Mouse (Mus musculus) CD4-positive, CD25-positive, alpha-beta regulatory T cell, adult 2 months (primary cell): ENCODE measurements around the gene Kcnk5.

Source experiments
- DNase-seq: peaks from one replicate; pipeline ENCODE4 v3.0.0-alpha.2; 2012; ENCODE audit warnings: low read depth, low spot score

Kcnk5 gene

DNA sequence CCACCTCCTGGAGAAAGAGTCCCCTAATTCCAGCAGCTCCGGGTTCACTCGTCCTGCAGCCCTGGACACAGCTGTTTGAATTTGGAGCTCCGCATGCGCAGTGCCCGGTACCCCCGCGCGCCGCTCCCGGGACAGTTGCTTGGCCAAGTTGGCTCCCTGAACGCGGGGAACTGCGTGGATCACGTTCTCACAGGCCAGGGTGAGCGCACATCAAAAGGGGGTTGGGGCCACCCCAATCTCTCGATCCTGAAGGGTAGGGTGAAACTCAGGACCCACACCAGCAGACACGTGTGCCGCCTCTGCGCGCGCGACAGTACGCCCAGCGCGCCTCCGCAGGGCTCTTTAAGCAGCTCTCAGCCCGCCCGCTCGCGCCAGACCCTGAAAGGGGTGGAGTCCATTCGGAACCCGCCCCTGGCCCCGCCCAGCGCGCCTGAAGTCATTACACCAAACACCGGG, at the start of gene Kcnk5:
Gene Kcnk5 (minus strand): TSS at position 344 of the 456 bp plus-strand sequence.
- peak; percentile 91 for DNase-seq

DNA sequence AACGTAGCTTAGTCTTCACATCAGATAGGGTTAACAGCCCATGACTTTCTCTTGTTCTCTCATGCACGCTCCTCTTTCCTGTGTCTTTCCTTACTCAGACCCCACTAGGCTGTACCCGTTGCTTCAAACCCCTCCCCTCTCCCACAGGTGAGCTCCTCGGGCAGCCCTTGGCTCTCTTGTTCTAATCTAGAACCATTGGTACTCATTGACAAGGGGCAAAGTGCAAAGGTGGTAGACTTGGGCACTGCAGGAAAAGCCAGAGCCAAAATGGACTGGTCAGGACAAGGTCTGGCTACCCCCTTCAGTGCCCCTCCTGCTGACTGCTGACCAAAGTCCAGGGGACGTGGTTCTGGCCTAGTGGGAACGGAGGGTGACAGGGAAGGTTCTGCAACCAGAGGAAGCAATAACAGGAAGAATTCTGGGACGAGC, 48.5 kb upstream of the Kcnk5 start:
- DNase-seq: no peak

DNA sequence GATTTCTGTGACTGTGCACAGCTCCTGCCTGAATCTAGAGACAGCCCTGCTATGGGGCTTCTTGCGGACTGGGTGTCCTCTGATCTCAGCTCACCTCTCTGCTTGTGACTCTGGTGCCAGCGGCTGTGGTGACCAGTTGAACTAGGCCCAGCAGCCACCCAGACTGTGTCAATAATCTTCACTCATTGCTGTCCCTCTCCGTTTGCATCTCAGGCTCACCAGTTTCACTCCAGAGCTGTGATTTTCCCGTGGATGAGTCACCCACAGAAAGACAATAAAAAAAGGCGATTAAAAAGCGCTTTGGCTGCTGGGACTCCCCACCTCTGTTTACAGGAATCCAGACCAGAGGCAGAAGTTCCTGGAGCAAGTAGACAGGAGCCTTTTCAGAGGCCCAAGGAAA, 47.8 kb upstream of the Kcnk5 start:
- no peak for DNase-seq

DNA sequence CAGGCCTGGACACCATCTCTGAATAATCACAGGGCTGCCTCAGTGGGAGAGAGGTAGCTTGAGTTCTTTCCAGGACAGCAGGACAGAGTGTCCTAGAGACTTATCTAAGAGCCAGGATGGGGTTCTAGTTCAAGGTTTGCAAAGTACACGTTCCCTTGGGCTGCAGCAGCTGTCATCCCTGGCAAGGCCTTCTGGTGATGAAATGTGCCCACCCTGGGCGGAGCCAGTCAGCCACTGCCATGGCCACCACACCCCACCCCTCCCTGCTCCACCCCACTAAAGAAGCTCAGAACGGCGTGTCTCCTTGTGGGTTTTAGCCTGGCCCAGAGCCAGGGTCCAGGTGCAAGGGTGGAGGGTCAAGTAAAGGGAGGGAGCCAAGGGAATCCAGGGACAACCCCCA, 46.7 kb upstream of the Kcnk5 start:
- no peak for DNase-seq

DNA sequence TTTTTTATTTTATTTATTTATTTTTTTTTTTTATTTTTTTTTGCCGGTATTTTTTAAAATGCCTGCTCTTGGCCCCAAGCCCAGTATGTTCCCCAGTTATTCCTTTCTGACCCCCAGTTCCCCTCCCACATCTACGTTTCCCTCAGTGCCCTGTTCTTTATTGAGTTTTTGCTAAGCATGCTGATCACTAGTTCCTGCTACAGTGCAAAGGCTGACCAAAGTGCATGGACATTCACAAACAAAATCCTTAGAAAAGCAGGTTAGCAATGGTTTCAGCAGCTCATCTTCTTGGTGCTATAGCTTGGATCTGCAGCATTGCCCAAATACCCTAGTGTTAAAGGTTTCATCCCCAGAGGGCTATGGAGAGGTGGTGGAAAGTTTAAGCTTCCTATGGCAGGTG, 45.4 kb upstream of the Kcnk5 start:
- DNase-seq: no peak

DNA sequence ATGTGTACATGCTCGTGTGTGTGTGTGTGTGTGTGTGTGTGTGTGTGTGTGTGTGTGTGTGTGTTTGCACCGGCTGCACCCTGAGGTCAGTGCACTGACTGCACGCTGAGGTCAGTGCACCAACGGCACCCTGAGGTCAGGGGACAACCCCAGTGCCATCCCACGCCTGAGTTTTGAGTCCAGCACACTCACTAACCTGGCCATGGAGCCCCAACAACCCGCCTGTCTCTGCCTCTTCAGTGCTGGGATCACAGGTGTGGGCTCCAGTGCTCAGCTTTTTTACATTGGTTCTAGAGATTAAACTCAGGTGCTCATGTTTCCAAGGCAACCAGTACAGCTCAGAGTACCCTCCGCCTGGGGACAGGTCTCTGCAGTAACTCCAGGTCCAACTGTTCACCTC, 44.9 kb upstream of the Kcnk5 start:
- no peak for DNase-seq

DNA sequence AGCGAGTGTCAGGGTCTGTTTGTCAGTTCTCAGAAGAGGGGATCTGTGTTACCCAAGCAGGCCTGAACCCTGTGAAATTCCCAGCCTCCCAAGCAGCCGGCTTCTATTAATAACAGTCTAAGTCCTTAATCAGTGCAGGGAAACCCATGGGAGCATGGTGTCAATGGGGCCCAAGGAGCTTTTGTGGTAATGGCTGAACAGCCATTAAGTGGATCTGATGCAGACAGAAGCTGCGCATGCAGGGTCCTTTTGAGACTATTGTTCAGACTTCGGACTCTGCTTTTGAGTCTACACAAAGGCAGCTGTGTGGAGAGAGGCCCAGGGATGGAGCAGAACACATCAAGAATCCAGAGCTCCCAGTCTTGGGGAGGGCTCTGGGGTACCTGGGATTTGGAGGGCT, 43.9 kb upstream of the Kcnk5 start:
- no peak for DNase-seq

DNA sequence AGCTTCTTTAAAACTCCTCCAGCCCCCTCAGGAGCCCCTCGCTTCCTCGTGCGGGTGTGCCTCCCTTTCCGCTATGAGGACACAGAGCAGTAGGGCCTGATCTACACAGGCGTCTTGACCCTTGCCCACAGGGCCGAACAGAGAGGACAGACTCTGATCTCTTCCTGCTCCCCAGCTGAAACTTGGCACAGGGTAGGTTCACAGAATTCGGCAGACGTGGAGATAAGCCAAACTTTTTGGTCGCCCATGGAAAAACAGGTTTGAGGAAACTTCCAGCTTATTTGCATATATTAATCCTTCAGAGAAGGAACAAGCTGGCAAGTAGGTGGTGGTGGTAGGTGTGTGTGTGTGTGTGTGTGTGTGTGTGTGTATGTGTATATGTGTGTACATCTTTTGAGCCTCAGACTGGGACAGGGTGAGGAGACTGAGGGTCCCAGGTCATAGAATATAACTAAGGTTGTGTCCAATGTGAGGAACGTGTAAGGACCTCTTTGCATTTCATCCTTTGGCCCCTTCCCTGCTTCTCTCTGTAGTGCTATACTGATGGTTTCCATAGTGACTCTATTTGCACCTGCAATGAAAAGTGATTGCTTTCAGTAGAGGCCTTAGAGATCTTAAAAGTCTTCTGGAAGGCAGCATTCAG, 43.1 kb upstream of the Kcnk5 start:
- DNase-seq: no peak

DNA sequence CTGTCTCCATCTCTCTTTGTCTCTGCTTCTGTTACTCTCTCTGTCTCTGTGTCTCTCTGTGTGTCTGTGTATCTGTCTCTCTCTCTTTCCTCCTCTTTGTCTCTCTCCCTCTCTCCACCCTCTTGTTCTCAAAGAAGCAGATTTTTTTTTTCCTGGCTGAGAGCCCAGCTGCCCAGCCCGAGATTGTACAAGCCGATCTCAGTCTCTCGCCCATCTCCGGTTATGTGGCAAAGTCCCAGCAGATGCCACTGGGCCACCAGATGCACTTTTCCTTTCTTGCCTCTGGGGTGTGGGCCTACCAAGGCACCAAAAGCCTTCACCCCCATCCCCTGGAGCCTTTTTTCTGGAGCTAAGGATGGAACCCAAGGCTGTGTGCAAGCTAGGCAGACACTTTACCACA, 42.6 kb upstream of the Kcnk5 start:
- DNase-seq: no peak

DNA sequence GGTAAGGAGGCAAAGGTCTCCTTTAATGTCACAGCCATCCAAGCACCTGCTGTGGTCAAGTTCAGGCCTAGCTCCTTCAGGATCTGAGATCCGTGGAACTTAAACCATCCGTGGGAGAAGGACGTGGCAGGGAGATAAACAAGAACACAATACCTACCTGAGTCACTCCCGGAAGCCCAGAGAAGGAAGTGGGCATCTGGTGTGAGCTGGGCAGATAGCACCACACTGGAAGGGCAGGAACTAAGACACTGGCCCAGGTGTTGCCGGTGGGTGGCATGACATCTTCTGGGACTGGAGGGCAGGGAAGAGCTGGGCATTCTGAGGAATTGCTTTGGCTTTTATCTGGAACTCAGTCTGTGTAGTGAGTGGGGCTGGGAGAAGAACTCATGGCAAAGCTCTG, 41.6 kb upstream of the Kcnk5 start:
- DNase-seq: no peak

DNA sequence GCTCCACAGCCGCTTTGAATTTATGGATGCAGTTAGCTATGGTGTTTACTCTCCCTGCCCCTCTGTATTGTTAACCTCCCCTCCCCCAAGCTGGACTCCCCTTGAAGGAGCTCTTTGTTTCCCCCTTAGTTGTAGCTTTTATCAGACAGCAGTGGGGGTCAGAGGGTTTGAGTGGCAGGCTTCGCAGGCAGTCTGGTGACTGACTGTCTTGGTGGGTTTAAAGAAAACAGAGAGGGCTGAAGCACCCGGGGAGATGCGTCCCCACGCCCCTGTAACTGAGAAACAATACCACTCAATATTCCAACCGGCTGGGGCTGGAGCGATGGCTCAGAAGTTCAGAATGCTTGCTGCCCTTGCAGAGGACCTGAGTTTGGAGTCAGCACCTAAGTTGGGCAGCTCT, 39.5 kb upstream of the Kcnk5 start:
- DNase-seq: no peak

DNA sequence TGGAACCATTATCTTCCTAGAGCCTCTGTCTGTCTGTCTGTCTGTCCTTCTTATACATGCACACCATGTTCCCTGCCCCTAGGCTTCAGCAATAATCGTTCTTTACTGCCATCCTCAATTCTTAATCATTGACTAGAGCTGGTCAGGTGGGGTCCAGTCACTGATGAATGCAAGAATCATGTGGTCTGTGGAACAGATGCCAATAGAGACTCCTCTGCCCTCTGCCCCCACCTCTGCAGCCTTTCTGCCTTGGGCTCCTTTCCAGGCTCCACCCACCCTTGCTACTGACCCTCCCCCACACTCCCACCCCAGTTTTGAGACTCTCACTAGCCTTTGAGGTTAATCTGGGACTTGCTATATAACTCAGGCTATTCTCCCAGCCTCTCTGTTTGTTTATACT, 38.2 kb upstream of the Kcnk5 start:
- DNase-seq: no peak

DNA sequence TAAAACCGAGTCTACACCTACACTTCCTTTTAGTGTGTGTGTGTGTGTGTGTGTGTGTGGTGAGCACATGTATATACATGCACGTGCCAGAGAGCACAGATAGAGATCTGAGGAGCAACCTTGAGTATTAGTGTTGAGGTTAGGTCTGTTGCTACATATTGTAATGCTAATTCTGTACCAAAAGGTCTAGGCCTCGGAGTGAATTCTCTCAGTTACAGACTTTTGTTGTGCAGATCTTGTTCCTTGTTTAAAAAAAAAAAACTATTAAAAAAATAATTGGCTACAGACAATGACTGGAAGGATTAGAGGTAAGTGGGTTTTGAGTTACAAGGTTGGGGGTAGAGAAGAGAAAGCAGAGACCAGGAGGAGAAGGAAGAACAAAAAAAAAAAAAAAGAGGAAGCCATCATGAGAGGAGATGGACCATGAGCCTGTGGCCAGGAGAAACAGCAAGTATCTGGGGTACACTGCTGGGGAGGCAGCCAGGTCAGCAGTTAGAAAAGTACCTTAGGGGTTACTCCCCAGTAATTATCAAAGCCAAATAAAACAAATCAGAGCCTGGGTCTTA, 35.8 kb upstream of the Kcnk5 start:
- DNase-seq: no peak

DNA sequence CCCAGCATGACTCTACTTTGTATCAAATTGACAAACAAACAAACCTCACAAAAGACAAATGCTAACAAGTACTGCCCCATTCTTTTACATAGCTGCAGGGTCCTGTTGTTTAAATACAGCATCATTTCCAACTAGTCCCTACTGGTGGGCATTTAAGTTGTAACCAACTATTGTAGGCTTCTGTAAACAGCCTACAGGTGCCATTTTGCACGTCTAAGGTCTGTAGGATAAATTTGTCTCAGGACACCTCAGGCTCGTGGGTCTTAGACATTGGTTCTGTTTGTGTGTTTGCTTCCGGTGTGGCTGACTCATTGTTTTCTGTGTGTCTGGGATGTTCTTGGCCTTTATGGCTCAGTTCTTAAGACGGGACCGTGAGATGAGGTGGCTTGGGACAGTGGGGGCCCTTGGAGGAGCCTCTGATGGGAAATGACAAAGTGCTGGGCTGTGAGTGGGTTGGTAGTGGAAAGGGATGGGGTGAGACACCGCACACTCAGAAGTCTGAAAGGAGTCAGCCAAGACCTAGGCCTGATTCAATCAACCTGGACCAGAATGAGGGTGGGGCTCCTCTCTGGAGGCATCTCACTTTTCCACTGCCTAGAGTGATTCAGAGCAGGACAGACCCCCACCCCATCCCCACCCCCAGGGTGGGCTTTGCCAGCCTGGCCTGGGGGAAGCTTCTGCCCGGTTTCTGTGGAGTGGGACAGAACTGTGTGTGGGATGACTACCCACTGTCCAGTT, 35.1 kb upstream of the Kcnk5 start:
- DNase-seq: no peak

DNA sequence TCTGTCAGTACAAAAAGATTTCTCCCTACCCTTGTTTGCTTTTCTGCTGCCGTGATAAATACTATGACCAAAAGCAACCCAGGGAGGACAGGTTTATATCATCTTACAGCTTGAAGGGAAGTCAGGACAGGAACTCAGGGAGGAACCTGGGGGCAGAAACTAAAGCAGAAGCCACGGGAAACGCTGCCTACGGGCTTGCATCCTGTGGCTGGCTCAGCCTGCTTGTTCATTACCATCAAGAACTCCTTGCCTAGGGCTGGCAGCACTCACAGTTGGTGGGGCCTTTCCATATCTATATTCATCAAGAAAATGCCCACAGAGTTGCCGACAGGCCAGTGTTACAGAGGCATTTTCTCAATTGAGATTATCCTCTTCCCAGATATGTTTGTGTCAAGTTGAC, 34.2 kb upstream of the Kcnk5 start:
- no peak for DNase-seq

DNA sequence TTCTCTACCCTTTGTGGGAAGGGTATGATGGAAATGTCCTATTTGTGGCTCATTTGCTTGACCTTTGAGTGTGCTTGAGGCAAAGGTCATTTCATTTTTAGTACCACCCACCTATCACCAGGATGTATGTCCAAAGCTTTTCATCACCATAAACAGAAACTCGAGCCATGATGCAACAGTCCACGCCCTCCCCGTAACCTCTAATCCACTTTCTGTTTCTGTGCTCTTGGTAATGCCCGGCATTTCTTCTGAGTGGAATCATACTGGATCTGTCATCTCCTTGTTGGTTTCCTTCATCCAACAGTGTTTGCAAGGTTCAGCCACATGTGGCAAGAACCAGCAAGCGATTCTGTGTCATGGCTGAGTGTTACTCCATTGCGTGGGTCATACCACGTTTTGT, 32.5 kb upstream of the Kcnk5 start:
- DNase-seq: no peak

DNA sequence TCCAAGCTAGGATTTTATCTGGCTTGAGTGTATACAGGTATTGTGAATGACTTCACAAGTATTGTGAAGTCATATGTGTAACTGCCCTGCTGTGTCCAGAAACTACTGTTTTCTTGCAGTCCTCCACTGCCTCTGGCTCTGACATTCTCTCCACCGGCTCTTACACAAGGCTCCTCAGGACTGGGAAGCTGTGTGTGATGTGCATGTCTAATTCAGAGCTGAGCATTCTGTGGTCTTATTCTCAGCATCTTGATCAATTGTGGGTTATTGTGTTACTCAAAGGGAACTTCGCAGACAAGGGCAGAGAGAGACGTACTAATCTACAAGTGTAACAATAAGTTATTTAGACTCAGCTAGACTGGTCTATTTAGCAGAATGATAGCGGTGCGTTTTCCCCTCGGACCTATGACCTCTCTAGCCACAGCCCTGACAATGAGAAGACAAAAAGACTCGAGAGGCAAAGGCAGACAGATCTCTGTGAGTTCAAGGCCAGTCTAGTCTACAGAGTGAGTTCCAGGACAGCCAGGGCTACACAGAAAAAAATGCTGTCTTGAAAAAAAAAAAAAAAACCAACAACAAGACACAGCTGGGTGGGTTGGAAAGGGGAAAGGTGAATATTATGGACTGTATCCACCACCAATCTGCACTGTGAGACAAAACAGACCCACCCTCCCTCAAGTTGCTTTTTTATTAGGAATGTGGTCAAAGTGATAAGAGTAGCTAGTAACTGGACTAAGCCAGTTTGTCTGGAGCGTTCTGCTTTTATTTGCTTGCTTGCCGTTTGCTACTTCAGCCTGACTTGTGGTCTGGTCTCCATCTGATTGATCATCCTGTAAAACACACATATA, 30.4 kb upstream of the Kcnk5 start:
- DNase-seq: no peak

DNA sequence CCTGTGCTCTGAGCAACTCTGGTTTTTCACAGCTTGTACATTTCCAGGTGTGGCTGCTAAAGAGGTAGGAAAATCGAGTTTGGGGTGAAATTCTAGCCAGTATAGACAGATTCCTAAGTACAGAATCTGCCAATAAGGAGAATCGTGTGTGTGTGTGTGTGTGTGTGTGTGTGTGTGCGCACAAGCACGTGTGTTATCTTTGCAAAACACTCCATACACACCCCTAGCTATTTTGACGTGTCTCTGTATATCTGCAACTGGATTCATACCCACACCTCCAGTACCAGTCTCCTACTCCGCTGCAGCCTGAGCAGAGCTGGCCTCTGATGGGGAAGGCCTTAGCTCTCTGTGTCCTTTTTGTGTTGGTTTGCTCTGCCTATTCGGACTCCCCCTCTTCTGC, 28.3 kb upstream of the Kcnk5 start:
- no peak for DNase-seq

DNA sequence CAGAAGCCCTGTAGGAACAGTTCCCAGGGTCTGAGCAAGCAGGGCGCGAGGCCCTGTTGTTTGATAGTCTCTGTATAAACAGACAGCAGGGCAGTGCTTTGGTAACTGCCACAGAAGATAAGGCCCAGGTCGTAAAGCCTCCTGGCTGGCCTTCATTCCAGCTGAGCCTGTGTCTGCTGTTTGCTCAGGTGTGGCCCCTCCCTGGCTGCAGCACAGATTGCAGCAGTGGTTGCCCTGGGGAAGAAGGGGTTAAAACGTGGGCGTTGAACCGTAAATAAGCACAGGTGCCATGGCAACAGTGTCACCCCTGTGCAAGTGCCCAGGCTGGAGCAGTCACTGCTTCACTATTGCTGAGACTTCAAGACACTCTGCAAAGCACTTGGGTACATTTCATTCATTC, 26.8 kb upstream of the Kcnk5 start:
- no peak for DNase-seq

DNA sequence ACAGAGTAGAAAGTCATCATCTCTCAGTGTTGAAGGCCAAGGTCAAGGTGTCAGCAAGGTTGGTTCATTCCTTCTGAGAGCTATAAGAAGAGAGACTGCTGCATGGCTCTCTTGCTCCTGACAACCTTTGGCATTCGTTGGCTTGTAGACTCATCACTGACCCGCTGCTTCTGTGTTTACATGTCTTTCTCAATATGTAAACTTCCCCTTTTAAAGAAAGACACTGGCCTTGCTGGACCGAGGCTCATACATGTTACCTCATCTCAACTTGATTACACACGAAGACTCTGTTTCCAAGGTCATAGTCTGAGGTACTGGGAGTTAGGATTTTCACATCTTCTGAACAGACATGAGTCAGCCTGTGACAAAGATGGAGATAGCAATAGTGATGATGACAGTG, 24.1 kb upstream of the Kcnk5 start:
- no peak for DNase-seq

DNA sequence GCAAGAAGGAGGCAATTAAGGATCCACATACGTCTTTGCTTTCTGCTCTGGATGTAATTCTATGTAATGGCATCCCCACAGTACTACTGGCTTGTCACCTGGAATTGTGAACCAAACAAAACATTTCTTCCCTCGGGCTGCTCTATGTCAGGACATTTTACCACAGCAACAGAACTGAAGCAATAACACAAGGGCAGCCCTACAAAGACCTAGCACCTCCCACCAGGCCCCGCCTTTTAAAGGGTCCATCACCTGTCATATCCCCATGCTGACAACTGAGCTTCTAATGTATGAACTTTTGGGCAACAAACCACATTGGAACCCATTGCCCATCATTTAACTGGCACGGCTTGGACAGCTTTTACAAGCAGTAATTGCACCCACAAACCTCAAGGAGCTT, 21.7 kb upstream of the Kcnk5 start:
- DNase-seq: no peak

DNA sequence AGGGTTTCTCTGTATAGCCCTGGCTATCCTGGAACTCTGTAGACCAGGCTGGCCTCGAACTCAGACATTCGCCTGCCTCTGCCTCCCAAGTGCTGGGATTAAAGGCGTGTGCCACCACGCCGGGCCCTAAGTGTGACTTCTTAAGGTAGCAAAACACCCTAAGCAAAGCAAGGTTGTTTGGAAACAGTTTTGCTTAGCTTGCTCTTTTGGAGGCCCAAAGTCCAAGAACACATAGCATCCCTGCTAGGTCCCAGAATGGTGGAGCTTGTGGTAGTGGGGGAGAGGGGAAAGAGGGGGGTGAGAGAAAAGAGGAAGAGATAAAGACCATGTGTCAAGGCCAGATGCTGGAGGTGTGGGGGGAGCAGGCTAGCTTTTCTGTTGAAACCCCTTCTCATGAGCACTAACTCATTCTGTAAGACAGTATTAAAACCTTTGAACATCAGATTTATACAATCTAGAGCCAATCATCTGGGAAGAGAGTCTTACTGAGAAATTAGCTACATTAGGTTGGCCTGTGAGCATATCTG, 21.1 kb upstream of the Kcnk5 start:
- no peak for DNase-seq
